Mouse (Mus musculus) testis, postnatal 10 days (tissue): ENCODE measurements around the gene Tut7.
"Not testable (repeated sequence)": the region's sequence is repeated elsewhere in the genome, so short reads cannot be mapped to it uniquely, and the experiment has no call there.

Experiments
- DNase-seq: peaks from one replicate; pipeline ENCODE4 v3.0.0; 2021; ENCODE audit warnings: low spot score

Tut7 gene

DNA sequence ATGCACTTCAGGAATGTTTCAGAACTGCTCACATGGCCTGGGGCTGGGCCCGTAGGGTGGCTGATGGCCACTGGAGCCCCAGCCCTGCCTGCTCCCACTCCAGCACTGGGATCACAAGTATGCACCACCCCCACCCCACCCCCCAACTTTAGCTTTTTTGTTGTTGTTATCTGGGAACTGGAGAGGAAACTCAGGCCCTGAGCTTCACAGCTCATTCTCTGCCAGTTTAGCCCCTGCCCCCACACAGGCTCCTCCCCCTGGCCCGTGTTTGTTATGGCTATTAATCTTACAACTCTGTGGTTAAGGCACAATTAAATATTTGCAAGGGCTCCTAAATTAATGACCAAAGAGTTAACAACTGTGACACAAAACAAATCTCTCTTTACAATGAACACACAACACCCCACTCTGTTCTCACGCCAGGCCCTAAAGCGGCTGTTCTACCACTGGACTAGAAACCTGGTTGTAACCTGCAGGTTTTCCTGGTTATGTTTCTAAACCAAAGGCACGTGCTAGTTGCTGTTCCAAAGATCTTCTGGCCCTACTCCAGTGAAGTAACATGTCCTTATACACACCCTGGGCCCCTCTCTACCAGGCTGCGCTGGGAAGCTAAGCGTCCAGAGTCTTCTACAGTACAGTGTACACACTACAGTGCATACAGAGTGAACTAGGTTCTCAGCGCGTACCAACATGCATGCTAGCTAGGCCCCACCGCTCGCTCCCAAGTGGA, 56.0 kb downstream of the Tut7 start:
- DNase-seq = peak; percentile 59

DNA sequence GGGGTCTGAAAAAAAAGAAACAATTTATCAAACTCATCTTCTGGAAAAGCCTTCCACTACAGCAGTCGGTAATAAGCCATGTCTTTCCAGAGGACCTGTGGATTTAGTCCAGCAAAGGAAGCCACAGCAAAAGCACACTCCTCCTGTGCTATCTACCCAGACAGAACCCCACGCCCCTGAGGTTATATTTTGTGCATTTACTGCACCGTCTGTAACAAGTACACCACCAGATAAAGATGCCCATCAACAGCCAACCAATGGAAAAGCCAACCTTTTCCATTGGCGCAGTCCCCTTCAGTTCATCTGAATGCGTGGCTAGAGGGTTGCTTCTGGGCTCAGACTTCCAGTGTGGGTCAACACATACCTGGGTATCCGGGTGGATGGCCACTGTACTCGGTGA, 60.2 kb downstream of the Tut7 start:
- DNase-seq = no peak

DNA sequence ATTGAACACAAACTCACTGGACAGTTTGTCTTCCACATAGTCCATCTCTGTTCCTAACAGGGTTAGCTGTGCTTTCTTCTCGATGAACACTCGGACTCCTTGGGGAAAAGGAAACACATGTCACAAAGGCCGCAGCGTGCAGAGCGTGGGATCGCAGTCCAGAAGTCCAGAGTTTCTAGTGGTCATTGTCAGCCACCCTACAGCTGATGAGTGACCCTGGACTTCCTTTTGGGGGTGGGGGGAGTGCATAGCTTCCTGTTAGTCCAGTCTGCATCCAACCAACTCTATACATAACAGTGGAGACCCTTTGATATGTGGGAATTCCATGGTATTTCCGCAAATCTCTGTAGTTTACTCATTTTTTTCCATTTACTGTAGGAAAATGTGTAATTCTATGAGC, 66.0 kb downstream of the Tut7 start:
- DNase-seq = no peak

DNA sequence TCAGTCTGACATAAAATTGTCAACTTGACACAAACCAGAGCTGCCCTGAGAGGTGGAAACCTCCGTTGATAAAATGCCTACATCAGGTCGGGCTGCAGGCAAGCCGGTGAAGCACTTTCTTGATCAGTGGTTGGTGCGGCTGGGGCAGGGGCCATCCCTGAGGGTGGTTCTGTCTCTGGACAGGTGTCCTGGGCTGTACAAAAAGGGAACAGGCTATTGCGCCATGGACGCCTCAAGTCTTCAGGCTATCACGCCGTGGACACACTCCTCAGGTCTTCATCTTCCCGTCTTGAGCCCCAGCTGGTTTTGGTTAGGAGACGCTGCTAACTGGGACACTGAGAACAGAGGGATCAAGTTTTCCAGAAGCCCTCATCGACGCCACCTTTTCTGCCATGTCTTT, 72.6 kb downstream of the Tut7 start:
- no peak for DNase-seq

DNA sequence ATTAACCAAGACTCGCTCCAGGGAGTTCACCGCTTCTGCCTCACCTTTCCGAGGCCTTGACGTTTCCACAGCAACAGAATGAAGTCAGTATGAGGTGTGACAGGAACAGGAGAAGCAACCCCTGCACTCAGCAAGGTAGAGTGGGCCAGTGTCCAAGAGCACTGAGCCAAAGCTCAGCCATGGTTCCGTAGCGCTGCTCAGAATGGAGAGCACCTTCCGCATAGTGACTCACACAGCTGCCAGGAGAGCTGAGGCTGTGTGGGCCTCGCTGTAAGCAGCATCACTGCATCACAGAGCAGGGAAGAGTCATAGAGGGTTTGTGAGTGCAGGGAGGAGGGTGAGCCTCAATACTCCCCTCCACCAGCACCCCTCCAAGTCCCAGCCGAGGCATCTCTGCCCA, 76.2 kb downstream of the Tut7 start, which contains the start of gene 1700014D04Rik:
TSS of gene 1700014D04Rik (minus strand) at position 42 of the 400 bp plus-strand sequence.
- DNase-seq = no peak

DNA sequence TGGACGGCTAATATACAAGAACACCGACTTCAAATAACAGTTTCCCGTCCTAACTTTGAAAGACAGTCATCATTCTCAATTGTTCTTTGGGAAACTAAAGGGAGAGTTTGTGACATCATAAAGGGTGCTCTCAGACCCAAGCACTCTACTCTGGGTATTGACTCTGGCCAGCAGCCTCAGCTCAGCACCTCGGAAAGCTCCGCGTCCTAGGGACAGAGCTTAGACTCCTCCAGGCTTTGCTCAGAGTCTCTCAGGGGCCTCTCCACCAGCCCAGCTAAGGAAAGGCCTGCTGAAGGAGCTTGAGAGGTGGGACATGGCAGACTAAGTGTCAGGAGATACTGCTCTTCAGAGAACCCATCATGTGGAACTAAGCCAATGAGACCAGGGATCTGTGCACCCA, 76.8 kb downstream of the Tut7 start:
- DNase-seq = peak; percentile 60

DNA sequence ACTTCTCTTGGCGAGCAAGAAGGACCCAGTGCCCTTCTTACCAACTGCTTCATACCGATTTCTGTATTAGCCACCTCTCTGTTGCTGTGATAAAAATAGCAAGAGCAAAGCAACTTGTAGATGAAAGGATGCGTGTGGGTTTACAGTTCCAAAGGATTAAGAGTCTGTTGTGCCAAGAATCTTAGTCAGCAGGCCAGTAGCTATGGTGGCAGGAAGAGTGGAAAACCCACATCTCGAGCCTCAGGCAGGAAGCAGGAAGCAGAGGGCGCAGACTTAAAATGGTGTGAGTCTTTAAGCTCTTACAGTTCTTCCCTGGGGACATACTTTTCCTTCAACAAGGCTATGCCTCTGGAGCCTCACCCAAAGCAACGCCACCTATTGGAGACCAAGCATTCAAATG, 77.5 kb downstream of the Tut7 start:
- no peak for DNase-seq

DNA sequence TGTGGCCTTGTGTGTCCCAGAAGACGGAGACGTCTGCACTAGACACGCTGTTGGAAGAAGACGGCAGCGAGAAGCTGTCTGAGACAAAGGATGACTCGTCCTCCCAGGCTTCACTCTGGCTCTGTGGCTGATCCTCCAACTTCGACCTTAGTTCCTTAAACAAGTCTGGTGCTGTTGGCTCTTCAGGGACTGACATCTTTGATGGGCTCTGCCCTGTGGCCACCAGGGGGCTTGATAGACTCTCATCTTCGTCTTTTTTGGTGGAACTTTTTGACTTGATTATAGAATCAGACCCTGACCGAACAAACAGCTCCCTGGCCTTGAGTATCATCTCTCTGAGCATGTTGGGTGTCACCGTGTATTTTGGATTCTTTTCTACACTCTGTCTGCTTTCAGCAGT, 81.2 kb downstream of the Tut7 start:
- no peak for DNase-seq

DNA sequence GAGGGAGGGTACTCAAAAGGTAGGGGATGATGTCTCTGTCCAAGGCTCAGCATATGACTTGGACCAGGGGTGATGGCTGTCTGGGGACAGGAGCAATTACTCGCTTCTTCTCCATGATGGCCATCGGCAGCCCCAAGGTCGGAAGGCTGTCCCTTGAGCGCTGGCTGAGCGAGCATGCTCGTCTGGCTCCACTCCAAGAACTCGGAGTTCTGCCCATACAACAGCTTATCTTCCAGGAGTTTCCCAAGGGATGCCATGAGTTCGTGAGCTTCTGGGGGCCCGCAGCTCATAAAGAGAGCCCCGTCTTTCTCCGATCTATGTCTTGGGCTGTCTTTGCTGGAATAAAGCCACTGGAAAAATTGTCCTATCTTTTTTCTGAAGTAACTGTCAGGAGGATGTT, 81.9 kb downstream of the Tut7 start:
- DNase-seq = peak; percentile 80

DNA sequence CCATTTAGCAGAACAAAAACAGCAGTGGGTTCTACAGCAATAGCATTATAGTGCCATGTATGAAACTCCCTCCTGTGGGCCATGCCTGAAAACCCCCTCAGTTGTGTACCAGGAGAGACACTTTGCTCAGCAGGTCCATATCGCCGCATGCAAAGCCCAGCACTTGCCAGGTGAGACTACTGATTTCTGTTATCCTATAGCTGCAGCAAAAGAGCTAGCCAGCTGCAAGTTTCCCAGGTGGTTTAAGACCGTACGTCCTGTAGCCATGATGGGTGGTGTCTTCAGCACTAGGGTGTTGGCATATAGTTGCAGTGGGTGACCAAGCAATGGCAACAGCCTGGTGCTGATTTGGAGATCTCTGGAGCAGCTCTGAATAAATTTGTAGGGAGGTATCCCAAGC, 83.5 kb downstream of the Tut7 start:
- no peak for DNase-seq

DNA sequence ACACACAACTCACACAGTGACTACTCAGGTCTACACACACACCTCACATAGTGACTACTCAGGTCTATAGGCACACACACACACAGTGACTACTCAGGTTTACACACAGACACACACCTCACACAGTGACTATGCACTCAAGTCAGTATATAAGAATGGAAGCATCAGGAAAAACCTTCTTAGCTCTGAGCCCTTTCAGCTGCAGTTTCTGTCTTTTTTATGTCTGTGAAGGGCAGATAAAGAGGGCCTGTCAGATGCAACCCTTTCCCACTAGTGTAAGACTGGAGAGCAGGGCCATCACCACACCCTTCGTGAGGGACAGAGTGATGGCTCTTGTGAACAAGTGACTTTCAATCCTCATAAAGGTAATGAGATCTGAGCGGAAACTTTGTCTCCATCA, 84.5 kb downstream of the Tut7 start:
- DNase-seq = no peak

DNA sequence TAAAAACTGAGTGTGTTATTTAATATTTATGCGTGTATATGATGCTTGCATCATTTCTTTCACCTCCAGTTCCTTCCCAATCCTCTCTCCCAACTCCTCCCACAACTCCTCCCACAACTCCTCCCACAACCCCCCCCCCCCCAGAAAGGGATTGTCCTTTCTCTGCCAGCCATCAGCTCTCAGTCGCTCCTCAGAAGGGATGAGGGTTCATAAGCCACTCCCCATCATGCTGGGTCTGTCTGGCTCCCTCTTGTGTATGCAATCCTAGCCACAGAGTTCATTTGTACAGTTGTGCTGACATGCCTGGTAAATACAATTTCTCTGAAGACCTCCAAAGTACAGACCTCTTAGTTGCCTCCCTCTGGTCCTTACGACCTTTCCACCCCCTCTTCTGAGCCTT, 87.8 kb downstream of the Tut7 start:
- no peak for DNase-seq

DNA sequence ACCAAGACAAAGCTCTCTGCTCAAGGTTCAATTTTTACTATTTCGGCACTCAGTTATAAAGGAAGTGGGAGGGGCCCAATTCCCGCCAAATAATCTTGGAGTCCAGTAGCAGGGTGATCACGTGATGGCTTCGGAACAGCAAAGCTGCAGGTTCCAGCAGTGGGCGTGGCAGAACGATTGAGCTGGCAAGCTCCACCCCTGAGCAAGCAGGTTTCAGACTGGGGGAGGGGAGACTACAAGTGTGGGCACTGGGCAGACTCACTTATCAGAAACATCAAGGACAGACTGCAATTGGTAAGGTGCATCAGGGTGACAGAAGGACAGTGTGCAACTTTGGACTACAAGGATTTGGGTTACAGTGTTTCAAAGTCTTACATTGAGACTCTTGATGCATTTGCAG, 88.6 kb downstream of the Tut7 start:
- peak; percentile 49 for DNase-seq

DNA sequence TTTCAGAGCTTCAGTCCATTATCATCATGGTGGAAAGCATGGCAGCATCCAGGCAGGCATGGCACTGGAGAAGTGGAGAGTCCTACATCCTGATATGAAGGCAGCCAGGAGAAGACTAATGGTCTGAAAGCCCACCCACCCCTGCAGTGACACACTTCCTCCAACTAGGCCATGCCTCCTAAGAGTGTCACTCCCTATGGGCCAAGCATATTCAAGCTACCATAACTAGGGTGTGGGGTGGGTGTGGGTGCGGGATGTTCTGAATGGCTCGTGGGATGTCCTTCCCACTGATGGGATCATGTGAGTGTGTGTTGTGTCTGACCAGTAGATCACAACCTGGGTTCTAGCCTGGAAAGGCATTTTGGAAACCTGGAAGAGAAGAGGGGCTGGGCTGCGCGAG, 89.0 kb downstream of the Tut7 start:
- no peak for DNase-seq

DNA sequence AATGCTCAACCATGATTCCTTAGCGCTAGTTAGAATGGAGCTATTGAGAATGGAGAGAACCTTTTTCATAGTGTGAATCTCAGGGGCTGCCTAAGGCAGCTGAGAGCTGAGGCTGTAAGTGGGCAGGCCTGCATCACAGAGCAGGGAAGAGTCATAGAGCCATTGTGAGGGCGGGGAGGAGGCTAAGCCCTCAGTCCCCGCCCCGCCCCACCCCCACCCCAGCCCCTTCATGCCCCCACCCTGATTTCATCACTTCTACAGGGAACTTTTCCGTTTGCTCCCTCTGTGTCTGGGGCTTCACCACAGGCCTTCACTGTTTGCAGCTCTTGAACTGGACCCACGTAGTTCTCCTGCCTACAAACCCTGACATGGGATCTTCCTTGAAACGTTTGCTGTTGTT, 91.3 kb downstream of the Tut7 start, which contains the start of gene Spata31d1d:
TSS of gene Spata31d1d (minus strand) at position 101 of the 400 bp plus-strand sequence.
- no peak for DNase-seq

DNA sequence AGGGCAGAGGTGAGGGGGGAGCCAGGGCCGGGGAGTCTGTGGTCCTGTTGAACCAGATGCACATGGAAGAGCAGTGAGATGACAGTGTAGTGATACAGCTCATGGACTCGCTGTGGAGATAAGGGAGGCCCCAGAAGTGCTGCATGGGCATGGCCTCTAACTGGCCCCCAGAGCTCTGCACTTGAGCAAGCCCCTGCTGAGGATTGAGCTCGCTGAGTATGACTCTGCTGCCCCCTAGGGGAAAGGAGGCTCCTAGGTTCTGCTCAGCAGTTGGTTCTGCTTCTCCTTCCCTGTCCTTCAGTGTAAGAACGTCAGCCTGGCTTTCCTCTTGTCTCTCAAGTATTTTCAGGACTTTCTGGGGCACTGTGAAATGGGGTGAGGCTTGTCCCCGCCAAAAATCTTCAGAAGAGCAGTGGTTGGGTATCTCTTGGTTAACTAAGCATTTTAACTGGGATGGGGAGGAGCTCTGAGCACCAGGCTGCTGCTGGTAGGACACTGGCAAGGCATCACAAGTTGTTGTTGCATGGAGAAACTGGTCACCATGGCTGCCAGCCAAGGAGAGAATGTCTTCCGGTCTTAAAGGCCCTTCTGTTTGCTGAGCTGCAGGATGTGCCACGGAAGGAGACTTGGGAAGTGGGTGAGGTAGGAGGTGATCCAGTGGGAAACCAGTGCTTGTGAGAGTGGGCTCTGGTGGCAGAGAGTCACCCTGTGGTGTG, 94.4 kb downstream of the Tut7 start:
- peak; percentile 82 for DNase-seq

DNA sequence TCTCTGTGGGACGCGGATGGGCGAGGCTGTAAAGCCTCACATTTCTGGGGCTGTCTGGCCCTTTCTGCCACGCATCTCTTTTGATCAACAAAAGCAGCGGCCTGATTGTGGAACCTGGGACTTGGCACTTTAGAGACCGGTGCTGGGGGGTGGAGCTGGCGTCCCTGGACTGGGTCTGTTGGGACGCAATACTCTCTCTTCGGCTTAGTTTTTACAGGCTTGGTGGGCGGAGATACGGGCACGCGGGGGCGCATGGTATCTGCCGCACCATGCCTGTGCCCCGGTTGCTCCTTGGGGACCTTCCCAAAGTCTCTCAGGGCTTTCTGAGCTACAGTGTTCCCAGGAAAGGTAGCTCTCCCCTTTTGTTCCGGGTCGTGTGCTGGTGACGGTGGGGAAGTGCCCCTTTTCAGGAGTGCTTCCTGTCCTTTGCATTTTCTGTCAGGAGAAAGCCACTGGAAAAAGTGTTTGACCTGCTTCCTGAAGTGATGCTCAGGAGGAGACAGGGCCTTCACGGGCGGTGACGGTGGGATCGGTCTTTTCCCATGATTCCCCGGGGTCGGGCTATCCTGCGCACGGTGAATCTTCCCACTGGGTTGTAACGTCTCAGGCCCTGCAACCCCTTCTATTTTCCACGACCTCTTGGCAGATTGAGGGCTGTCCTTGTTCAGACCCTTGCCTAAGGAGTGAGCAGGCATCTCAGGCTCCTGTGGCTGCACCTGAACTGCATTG, 96.6 kb downstream of the Tut7 start:
- no peak for DNase-seq

DNA sequence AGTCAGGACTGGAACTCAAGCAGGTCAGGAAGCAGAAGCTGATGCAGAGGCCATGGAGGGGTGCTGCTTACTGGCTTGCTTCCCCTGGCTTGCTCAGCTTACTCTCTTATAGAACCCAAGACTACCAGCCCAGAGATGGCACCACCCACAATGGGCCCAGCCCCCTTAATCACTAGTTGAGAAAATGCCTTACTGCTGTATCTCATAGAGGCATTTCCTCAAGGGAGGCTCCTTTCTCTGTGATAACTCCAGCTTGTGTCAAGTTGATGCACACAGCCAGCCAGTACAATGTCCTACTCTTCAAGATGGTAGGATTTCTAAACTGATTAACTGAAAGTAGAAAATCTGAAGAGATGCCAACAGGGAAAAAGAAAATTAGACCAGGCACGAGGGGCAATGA, 100.9 kb downstream of the Tut7 start:
- DNase-seq = not testable (repeated sequence)
